Mouse (Mus musculus): ENCODE data around the gene Cep250.
"Not testable (repeated sequence)": the region's sequence is repeated elsewhere in the genome, so short reads cannot be mapped to it uniquely, and the experiment has no call there.

Cep250 gene

GRCm38 (mm10) chr2:155956134-155957059 is at the start of gene Cep250:
Gene Cep250, plus strand, starts transcription at chr2:155956458.
- DNase-seq (ENCODE audit: low spot score) = peak; percentile 92

GRCm38 (mm10) chr2:155914684-155915083 is 41.6 kb upstream of the Cep250 start:
- DNase-seq (ENCODE audit: low spot score) = no peak

- DNase-seq (ENCODE audit: low spot score) = no peak
These were observed 33.1 kb upstream of the Cep250 start for GRCm38 (mm10) chr2:155923143-155923542.

- DNase-seq (ENCODE audit: low spot score) = not testable (repeated sequence)
These were observed 31.0 kb upstream of the Cep250 start for GRCm38 (mm10) chr2:155925213-155925612.

GRCm38 (mm10) chr2:155928711-155929345 is 27.4 kb upstream of the Cep250 start:
- no peak for DNase-seq (ENCODE audit: low spot score)

GRCm38 (mm10) chr2:155929531-155930442 is 26.5 kb upstream of the Cep250 start, which contains the start of gene Uqcc1:
Gene Uqcc1, minus strand, starts transcription at chr2:155930310.
- peak; percentile 90 for DNase-seq (ENCODE audit: low spot score)

- DNase-seq (ENCODE audit: low spot score) = no peak
These were observed 16.2 kb upstream of the Cep250 start for GRCm38 (mm10) chr2:155939897-155940529.

- DNase-seq (ENCODE audit: low spot score) = no peak
These were observed 15.6 kb upstream of the Cep250 start, which contains the start of gene Gm15557 for GRCm38 (mm10) chr2:155940681-155941080. Gene Gm15557, plus strand, starts transcription at chr2:155940728.

GRCm38 (mm10) chr2:155941697-155942442 is 14.4 kb upstream of the Cep250 start:
- no peak for DNase-seq (ENCODE audit: low spot score)

- no peak for DNase-seq (ENCODE audit: low spot score)
These were observed 12.8 kb upstream of the Cep250 start for GRCm38 (mm10) chr2:155943463-155943862.

- no peak for DNase-seq (ENCODE audit: low spot score)
These were observed 11.6 kb upstream of the Cep250 start for GRCm38 (mm10) chr2:155944685-155945084.

- no peak for DNase-seq (ENCODE audit: low spot score)
These were observed 11.1 kb upstream of the Cep250 start, which contains the start of gene Gdf5 for GRCm38 (mm10) chr2:155945124-155945523. Gene Gdf5, minus strand, starts transcription at chr2:155945367.

GRCm38 (mm10) chr2:155945580-155945979 is 10.7 kb upstream of the Cep250 start:
- DNase-seq (ENCODE audit: low spot score) = no peak

GRCm38 (mm10) chr2:155946069-155946468 is 10.2 kb upstream of the Cep250 start:
- no peak for DNase-seq (ENCODE audit: low spot score)

GRCm38 (mm10) chr2:155946499-155946898 is 9.8 kb upstream of the Cep250 start:
- no peak for DNase-seq (ENCODE audit: low spot score)

- DNase-seq (ENCODE audit: low spot score) = no peak
These were observed 8.8 kb upstream of the Cep250 start for GRCm38 (mm10) chr2:155947390-155948002.

- DNase-seq (ENCODE audit: low spot score) = no peak
These were observed 6.9 kb upstream of the Cep250 start for GRCm38 (mm10) chr2:155949362-155949761.

GRCm38 (mm10) chr2:155952006-155952405 is 4.3 kb upstream of the Cep250 start:
- DNase-seq (ENCODE audit: low spot score) = no peak

GRCm38 (mm10) chr2:155959981-155960380 is 3.7 kb downstream of the Cep250 start:
- no peak for DNase-seq (ENCODE audit: low spot score)

- DNase-seq (ENCODE audit: low spot score) = no peak
These were observed 5.6 kb downstream of the Cep250 start for GRCm38 (mm10) chr2:155961862-155962261.

All from testis, postnatal 14 days (tissue).